Mouse (Mus musculus) stomach, postnatal 0 days (tissue): ENCODE measurements at regions not wholly inside any gene's neighbourhood (a gene's known extent, or its start where the extent isn't known, plus 50 kb on each side); places are given as distances from the start of the nearest gene placed in this dataset.

Experiments used
- CTCF ChIP-seq: IDR thresholded peaks from 2 replicates; pipeline ENCODE4 v1.5.1; 2016; ENCODE audit warnings: antibody characterized with exemption, low read depth, mild to moderate bottlenecking, moderate library complexity
- EP300 ChIP-seq: optimal IDR thresholded peaks from 2 replicates; pipeline ENCODE3; 2016; ENCODE audit warnings: antibody characterized with exemption

DNA sequence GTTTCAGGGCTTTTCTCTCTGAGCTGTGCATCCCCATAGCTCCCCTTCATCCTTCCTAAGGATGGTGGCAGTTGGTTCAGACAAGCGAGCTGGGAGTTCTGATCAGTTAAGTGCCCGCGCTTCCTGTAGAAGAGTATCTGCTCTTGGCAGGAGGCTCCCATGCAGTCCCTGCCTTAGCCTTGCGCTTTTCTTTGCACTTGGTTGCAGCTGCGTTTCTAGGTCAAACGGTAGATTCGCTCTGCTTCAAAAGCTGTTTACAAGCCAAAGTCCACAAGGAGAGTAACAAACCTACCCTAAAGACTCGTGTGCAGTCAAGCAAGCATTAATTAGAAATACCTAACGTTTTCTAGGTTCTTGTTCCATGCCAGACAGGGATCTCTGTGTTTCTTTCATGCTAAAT, 122.6 kb downstream of the Alg10b start:
- TF ChIP-seq CTCF (no peak), EP300 (no peak)
